Mouse (Mus musculus): ENCODE data around the gene Gab1.
A peak's percentile ranks its signal among the peaks of the same experiment; 100 is the strongest.

Gene Gab1

GRCm38 (mm10) chr8:80738388-80739154 lies 141.7 kb downstream of the Gab1 start:
- peak; percentile 65 for DNase-seq

GRCm38 (mm10) chr8:80738046-80738387 lies 142.3 kb downstream of the Gab1 start:
- no peak for DNase-seq

- DNase-seq: no peak
These were observed 148.0 kb downstream of the Gab1 start for GRCm38 (mm10) chr8:80732326-80732725.

GRCm38 (mm10) chr8:80714461-80714860 lies 165.9 kb downstream of the Gab1 start:
- no peak for DNase-seq

All from thymus, postnatal 14 days (tissue).